Mouse (Mus musculus) lung, adult 2 months (tissue): ENCODE results near the gene Olfr453.

ENCODE experiments used
- CTCF ChIP-seq: fragments of 200-500 bp; IDR thresholded peaks from 2 replicates; pipeline ENCODE4 v1.5.1; 2011; ENCODE audit warnings: mild to moderate bottlenecking, low read length, control low read depth; ENCODE audit not compliant: insufficient read depth
- POLR2A ChIP-seq: fragments of 200-500 bp; IDR thresholded peaks from 2 replicates; pipeline ENCODE4 v1.6.1; 2011; ENCODE audit warnings: low read depth, mild to moderate bottlenecking, control low read depth, low read length, borderline replicate concordance; ENCODE audit errors: extremely low read depth

- TF ChIP-seq CTCF (no peak), POLR2A (no peak)
Observed at GRCm38 (mm10) chr6:42739071-42739470, at the start of gene Olfr453.
